Mouse (Mus musculus): ENCODE results near the gene Brinp3. TPM values are rescaled to one million over a fixed set of nuclear protein-coding genes. Genes with fewer than 3 reads are reported as not detected.
"Not testable (repeated sequence)": the region's sequence is repeated elsewhere in the genome, so short reads cannot be mapped to it uniquely, and the experiment has no call there.

Gene Brinp3
- 10 to 100 TPM; 17.1 to 20.2 TPM for total RNA-seq (2021)
- long read RNA-seq, experiment 1, full-length matches to known transcripts, result 7 of 14 reads
- long read RNA-seq, experiment 1, partial matches to known transcripts, result 1 of 14 reads
- long read RNA-seq, experiment 1, other reads (novel, unspliced or antisense), result 6 of 14 reads
- long read RNA-seq, experiment 2, full-length matches to known transcripts, result 5 of 8 reads
- long read RNA-seq, experiment 2, partial matches to known transcripts, result 1 of 8 reads
- long read RNA-seq, experiment 2, other reads (novel, unspliced or antisense), result 2 of 8 reads

DNA sequence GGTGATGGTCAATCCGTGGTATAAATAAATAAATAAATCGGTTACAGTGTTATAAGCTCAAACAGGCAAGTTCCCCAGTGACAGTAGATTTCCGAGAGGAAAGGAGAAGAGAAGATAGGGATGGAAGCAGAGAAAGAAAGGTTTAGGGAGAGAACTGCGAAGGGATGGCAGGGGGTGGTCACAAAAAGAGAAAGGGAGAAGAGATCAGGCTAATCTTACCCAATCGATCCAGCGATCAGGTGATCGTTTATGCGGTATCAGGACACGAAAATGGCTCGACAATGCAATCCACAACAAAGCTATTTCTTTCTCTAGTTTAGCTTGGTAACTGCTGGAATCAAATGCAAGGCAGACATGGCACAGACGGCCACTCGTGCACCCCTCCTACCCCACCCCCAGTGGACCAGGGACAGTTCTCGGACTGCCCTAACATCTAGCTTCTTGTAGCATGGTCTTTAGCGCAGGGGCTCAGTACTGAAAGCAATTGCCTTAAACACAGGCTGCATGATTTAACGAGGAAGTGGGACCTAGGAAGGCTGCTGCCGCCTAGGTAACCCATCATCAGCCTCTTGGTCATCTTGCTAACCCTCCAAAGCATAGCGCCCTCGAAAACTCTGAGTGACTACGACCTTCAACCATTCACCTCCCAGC, at the start of gene Brinp3:
Brinp3 (plus strand) TSS at position 80 of the 651 bp plus-strand sequence.
- DNase-seq (ENCODE audit: low spot score in 2 of 2), result peak; percentile 29 to 48

DNA sequence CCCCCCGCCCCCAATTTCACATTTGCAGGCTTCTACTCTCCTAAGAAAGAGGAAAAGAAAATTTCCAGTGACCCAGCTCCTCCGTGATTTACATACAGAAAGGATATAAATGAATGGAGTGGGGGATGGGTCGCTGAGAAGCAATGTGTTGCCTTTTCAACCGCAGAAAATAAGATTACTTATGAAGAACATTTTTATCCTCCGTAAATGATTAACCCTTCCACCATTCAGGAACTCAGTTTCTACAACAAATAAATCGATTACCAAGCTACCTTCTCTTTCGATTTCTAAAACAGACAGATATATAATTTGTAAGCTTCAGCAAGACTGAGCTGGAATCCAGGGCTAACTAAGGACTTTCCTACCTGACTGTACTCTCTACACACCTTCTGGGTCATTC, 339 bp upstream of the Brinp3 start:
- peak in 1 of 2 experiments; percentile 42 for DNase-seq (ENCODE audit: low spot score in 2 of 2)

DNA sequence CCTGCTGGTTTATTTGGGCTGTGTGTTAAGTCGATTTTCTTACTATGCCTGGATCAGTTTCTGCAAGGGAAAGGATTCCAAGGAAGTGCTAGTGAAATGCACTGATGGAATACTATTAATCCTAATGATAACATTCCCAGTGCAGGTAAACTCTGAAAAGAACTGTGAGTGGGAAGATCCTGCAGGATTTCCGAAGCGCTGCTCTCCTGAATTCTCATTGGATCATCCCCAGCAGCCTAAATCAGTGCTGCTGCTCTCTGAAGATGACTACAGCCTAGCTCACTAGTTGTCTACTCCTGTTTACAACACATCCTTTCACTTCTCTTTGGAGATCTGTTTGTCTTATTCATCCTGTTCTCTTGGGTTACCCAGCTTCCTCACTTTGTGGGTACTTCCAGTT, 826 bp downstream of the Brinp3 start:
- DNase-seq (ENCODE audit: low spot score in 2 of 2), result peak in 1 of 2 experiments; percentile 10

DNA sequence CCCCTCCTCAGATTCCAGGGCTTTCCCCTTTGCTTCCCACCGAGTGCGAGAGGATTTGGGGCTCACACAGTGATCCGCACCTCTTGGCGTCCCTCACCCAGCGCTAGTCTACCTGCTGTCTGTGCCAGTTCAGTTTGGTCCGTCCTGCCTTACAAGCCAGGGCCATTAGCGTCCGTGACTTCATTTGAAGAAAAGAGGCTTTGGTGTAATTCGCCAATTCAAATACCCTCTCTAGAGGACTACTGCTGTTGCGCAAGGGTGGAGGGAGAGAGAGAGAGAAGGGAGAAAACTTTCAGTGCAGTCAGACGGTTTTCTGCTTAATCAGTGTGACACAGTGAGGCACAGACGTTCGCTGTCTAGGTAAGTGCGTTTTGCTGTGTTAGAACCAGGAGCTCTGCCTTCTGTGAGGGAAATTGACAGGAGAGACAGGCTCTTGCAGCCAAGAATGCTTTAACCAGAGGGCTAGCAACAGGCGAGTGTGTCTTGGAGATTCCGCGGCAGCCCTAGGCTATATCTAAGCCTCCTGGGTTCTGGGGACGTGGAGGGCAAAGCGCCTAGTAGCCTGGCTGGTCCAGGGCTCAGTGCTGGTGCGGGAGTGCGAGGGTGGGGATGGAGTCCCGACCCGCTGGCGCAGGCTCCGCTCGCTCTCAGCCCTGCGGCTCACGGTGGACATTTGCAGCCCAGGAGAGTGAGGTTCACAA, 3.0 kb downstream of the Brinp3 start:
- DNase-seq (ENCODE audit: low spot score in 2 of 2), result peak; percentile 16 to 43

DNA sequence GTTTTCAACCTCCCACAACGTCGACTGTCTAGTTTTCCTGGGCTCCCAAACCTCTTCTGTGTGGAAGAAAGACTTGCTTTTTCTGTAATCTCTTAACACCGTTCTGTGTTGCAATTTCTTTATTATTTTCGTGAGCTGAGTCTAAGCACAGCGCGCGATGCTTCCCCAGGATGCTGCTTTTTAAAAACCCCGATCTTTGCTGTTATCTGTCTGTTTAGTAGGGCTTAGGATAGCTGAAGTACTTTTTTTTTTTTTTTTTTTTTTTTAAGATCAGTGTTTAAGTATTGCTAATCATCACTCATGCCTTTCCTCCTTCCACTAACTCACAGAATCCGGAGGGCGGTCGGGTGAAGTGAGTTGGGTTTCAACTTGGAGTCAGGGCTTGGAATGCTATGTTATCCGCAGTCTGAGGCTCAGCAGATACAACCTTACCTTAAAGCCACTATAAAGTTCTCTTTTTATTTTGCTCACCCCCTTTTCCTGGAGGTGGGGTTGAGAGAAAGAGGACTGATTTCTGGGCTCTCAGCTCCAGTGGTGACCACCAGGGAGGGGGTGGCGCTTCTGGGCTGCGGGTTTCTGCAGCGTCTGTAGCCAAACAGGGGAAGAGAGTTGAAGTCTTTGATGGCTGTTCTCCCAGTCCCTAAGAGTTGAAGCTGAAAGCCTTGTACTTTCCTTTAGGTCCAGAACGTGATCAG, 3.7 kb downstream of the Brinp3 start:
- peak; percentile 23 to 32 for DNase-seq (ENCODE audit: low spot score in 2 of 2)

DNA sequence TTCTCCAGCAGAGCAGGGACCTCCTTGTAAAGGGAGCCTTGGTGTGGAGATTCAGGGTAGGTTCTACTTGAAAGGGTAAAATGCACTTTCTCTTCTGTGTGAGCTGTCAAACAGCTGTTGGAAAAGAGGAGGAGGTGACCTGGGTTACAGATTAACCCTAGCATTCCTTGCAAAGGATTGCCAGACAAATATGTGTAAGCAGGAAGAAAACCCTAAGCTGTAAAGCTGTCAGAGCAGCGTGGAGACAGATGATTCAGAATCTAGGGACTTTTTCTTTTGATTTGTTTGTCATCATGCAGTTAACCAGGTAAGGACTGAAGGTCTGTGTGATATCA, 4.2 kb downstream of the Brinp3 start:
- no peak for DNase-seq (ENCODE audit: low spot score in 2 of 2)

DNA sequence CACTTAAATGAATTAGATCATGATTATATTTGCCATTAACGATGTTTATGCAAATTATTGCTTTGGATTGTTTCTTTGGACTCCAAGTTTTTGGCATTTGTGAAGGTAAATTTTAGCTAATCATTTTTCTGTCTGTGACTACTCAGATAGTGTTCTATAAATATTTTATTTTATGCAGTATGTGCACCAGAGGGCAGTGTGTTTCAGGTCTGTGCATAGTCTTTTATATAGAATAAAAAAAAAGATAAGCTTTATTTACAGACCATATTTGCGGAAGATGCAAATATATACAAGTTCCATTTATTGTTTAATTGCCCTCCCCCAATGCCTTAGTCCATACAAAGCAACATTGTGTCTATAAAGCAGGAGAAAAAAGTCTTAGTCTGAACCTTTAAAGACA, 20.8 kb downstream of the Brinp3 start:
- no peak for DNase-seq (ENCODE audit: low spot score in 2 of 2)

DNA sequence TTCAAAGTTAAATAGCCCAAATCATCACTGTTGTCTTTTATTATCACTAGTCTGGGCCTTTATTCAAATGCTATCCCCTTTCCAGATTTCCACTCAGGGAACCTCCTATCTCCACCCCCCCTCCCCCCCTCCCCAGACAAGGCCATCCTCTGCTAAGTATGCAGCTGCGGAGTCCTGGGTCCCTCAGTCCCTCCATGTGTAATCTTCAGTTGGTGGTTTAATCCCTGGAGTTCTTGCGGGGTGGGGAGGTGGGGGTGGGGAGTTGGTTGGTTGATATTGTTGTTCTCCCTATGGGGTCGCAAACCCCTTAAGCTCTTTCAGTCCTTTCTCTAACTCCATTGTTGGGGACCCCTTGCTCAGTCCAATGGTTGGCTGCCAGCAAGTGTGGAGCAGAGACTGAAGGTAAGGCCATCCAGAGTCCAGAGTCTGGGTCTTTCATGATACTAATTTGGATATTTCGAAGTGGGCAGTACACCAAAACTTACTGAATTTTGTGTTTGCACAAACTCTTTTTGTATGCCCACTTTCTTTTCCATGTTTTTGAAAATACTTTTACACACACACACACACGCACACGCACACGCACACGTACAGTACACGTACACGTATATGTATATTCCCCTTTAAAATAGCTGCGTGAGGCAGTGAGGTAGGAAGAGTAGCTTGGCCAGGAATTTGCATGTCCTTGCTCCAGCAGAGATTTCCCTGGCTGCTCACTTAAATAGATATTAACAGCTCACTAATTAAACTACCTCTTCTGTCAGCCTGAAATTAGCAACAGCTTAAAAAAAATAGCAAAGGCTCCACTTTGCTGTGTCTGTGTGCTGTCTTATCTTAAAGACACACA, 29.4 kb downstream of the Brinp3 start:
- DNase-seq (ENCODE audit: low spot score in 2 of 2), result no peak

DNA sequence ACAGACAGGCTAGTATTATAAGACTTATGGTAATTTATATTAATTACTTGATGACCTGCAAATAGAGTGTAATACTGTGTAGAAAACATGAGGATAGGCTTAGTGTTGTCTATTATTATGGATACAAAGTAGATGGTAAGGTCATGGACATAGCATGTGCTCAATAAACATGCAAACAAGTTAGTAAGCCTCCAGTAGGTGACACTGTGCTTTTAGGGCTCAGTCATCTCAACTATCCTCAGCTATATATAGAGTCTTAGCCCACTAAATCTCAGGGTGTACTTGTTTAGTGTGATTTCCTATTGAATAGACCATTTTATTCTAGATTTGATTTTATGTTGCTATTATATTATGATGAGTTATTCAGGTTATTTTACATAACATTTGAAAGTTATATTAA, 34.0 kb downstream of the Brinp3 start:
- DNase-seq (ENCODE audit: low spot score in 2 of 2), result no peak

DNA sequence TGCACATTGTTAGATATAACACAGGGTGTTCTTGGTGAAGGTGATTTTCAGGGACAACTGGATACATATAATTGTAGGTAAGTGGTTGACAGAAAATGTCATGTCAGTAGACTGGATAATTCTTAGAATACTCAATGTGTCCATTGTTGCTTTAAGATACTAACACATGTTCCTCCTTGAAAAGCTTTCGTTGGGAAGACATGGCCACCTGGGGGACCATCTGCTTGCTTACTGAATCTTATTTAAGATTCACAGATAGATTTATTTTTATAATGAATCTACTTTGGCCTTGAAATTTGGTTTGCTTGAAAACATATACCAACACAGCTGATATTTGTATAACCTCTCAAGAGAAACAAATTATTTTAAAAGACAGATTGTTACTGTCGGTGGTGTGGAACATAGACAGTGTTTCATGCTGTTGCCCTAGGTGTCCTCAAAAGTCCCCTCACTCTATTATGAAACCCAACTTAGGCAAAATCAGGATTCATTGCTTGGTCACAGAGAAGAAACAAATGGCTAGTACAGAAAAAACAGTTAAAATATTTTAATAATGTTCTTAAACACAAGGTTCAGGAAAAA, 52.4 kb downstream of the Brinp3 start:
- DNase-seq (ENCODE audit: low spot score in 2 of 2), result peak in 1 of 2 experiments; percentile 29

DNA sequence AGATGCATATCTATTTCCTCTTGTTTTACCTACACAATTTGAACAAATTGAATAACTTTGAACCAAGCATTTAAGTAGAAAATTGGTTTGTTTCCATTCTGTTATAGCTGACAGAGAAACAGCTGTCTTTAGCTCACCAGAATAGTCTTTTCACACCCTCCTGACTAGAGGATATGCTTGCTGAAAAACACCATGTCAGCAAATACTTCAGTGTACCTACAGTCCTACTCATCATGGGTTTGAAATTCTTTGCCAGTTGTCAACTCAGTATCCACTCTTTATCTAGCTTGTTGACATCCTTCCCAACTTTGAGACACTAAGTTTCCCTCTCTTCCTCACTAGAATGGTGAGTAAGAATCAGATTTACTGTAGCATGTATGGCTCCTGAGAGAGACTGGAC, 62.4 kb downstream of the Brinp3 start:
- no peak for DNase-seq (ENCODE audit: low spot score in 2 of 2)

DNA sequence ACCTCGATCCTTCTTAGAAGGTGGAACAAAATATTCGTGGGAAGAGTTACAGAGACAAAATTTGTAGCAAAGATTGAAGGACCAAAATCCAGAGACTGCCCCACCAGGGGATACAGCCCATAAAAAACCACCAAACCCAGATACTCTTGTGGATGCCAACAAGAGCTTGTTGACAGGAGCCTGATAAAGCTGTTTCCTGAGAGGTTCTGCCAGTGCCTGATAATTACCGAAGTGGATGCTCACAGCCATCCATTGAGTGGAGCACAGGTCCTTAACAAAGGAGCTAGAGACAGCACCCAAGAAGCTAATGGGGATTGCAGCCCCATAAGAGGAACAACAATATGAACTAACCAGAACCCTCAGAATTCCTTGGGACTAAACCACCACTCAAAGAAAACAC, 67.6 kb downstream of the Brinp3 start:
- no peak for DNase-seq (ENCODE audit: low spot score in 2 of 2)

DNA sequence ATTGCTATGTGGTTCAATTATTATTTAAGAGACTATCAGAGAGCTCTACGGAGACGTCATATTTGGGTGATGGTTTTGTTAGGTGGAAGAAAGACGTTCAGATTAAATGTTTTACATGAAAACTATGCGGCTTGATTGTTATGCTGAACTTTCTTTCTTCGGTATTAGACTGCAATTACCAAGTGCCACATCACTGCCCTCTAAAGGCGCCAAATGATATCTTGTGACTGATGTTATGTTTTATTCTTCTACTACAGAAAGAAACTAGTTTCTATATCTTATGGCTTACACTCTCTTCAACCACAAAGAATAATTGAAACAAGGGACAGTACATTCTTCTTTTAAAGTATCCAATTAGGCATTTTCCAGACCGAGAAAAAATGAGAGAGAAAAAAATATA, 89.6 kb downstream of the Brinp3 start:
- no peak for DNase-seq (ENCODE audit: low spot score in 2 of 2)

DNA sequence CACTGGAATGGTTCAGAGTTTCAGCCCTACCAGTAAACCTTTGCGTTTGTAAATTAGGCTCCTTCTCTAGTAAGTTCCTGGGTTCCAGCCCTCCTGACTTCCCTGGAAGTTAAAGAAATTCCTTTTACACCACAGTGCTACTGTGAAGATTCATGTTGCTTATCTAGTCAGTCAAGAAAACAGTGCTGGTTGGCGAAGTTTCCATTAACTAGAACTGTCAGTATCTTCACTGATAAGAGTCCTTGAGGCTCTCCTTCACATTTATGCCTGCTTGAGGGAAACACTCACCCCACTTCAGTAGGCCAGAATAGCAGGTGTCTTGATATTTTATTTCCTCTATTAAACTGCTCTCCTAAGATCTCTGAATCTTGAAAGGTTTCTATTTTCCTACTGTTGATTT, 138.3 kb downstream of the Brinp3 start:
- DNase-seq (ENCODE audit: low spot score in 2 of 2), result no peak

DNA sequence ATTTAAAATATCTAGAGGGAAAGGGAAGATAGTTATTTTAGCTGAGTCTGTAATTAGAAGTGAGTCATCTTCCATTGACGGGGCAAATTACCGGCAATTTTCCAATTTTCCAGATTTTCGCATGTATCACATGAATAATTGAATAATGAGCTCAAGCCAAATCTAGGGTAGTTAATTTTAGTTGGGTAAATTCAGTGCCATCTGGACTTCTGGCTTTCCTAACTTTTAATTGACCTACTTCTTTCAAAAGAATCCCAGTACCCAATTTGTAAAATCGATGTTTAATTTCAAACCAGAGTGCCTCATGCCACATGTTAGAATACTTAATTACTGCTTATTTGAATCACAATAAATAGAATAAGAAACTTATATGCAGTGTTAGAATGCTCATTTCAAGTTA, 162.7 kb downstream of the Brinp3 start:
- peak; percentile 11 to 87 for DNase-seq (ENCODE audit: low spot score in 2 of 2)

DNA sequence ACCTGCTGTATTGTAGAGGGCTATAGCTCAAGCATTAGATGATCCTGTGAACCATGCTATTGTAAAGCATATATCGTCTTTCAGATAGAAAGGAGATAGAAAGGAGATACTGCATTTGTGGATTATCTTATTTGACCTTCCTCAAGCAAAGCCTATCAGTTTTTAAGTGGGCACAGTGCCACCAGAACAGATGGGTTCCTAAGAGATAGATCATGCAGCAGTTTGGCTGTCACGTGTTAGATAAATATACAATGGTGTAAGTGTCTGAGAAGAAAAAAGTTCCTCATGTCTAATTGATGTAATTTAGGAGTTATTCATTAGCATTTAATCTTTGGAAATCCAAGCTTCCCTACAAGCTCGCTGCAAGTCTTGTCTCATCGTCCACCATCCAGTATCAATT, 206.2 kb downstream of the Brinp3 start:
- DNase-seq (ENCODE audit: low spot score in 2 of 2), result peak in 1 of 2 experiments; percentile 4

DNA sequence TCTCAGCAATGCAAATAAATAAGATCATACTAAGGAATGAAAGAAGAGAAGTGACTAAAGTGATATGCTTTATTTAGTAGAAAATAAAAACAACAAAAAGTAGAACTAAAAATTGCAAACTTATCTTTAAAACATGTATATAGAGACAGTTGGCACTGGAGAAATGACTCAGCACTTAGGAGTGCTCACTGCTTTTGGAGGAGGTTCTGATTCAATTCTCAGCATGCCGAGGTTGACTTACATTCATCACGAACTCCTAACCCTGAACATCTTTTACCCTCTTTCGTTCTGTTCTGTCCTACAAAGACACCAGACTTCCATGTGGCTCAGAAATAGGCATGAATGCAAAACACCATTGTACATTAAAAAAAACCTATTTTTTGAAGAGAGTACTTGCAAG, 225.0 kb downstream of the Brinp3 start:
- no peak for DNase-seq (ENCODE audit: low spot score in 2 of 2)

DNA sequence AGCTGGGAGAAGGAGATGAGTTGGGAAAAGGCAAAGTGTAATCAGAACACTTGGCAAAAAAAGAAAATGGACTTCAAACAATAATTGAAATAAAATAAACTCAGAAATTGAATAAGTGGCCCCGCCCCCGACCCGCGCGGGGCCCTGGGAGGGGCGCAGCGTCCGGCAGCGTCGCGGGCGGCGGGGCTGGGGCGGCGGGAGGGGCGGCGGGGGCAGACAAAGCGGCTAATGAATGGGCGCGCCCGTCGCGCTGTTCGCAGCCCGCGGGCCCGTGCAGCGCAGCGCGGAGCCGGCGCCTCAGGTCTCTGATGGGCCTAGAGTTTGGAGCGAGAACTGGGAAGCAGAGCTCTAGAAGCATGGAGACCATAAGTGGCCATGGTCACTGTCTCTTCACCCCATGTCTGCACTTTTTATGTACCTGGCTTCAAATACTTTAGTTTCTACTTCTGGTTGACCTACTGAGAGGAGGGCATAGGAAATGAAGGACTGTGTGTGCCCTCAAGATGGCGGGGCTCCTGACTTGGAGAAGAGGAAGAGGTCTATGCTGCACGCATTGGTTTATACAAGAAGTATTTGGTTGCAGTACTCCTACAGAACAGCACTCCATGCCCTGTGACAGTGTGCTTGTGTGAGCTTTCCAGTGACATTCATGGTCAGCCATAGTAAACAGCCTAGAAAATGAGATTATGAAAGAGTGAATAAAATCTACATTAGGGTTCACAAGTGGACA, 230.4 kb downstream of the Brinp3 start:
- not testable (repeated sequence) for DNase-seq (ENCODE audit: low spot score in 2 of 2)

DNA sequence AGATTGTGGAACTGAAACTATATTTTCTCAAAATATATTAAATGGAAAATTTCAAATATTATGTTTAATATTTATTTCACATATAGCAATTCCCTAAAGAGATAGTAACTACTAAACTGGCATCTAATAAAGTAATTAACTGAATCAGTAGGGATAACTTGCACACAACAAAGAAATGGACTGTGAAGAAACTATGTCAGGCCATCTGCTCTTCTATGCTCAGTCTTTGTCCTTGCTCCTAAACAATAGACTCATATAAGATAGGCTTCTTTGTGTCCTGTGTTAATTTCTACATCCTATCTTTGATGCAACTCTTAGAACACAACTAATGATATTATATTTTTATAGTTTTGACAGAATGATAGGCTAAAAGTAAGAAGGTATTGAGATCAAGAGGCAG, 256.5 kb downstream of the Brinp3 start:
- DNase-seq (ENCODE audit: low spot score in 2 of 2), result no peak

DNA sequence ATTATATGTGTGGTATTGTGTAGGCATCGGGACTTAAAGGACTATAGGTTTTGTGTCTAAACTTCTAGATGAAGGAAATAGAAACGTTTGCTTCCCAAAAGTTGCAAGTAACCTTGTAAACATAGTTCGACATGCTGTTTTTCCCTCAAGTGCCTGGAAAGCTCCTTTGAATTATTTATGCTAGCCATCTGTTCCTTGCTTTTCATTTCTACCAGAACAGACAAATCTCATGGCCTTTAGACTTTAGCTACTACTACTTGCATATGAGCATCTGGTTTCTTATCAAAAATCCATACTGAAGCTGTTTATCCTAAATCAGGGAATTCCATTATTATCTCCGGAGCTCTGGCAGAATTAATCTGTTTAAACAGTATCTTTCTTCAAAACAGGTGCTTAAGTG, 288.7 kb downstream of the Brinp3 start:
- DNase-seq (ENCODE audit: low spot score in 2 of 2), result no peak

Measured in layer of hippocampus, postnatal 14 days (tissue).